ENCODE assay signal across 31 mouse cellular contexts in the genomic region with DNA sequence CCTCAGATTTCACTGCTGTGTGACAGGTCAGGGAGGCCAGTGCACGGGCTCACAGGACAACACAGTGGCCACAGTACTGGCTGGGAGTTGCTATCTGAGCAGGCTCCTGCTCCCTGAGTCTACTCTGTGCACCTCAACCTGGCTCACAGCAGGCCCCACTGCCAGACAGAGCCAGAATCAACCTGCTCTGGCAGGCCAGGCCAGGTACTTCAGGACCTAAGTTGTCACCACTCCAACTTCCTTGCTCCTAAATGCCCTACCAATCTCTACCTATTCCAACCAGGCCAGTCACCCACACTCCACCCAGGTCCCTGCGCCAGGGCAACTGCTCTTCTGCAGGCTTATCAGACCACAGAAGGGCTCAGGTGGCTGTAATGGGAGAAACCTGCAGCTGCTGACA. TPM values are rescaled to one million over a fixed set of nuclear protein-coding genes. Genes with fewer than 3 reads are reported as not detected.
DNase-seq lines count a peak whose midpoint lies in the region; ATAC-seq lines count a peak whose summit lies in the region.
"Had no signal": no experiment of that assay in that cellular context is flagged by ENCODE, and none has a peak within 500 bp of the region (broad histone marks: within the 10 kb centered on the region; RNA-seq: fewer than 3 reads in every experiment).

No protein-coding gene starts in this region.

- ATAC-seq in kidney, embryonic 15.5 days (replicated peaks; ENCODE audit: low FRiP score) = no peak
- no peak for ATAC-seq in frontal cortex, adult (ENCODE audit: low TSS enrichment)
- ATAC-seq: activated CD4-positive, CD25-positive, alpha-beta regulatory T cell, adult 4 months; forebrain, embryonic 15.5 days had no signal

- H3K36me3 ChIP-seq in kidney, embryonic 15.5 days = peaks cover 99% of the 10 kb centered on the region

- H3K9me3 ChIP-seq in kidney, embryonic 15.5 days (replicated peaks) = no peaks in the 10 kb centered on the region
- H3K9me3 ChIP-seq: embryonic facial prominence, embryonic 10.5 days; embryonic facial prominence, embryonic 13.5 days; forebrain, embryonic 12.5 days; forebrain, embryonic 15.5 days; heart, embryonic 10.5 days; heart, embryonic 13.5 days had no signal

- H3K9ac ChIP-seq in kidney, embryonic 15.5 days = no peak overlapping the region
- H3K9ac ChIP-seq: embryonic facial prominence, embryonic 13.5 days; forebrain, embryonic 12.5 days; forebrain, embryonic 15.5 days; heart, embryonic 13.5 days had no signal

- DNase-seq in kidney, adult 11 months = peak; percentile 71
- no peak for DNase-seq in kidney, postnatal 14 days
- peak; percentile 44 to 57 for DNase-seq in kidney, adult 8-10 months
- DNase-seq in lung, postnatal 25 days (ENCODE audit: low spot score) = peak; percentile 7
- DNase-seq in lung, postnatal 10 days = no peak
- DNase-seq in kidney, postnatal 10 days = peak; percentile 20
- DNase-seq: adrenal gland, adult 8-10 months; adrenal gland, postnatal 25 days; cerebellum, adult 11-12 months; cerebellum, adult 8-10 months; cerebellum, postnatal 10 days; cerebellum, postnatal 36 days; embryo, embryonic 11 days; gastrocnemius, postnatal 10 days; gastrocnemius, postnatal 36 days; heart, adult 2 months; heart, postnatal 14 days; heart, postnatal 4 days had no signal

- H3K4me1 ChIP-seq in kidney, embryonic 15.5 days = no peaks in the 10 kb centered on the region
- H3K4me1 ChIP-seq: embryonic facial prominence, embryonic 10.5 days; embryonic facial prominence, embryonic 13.5 days; forebrain, embryonic 12.5 days; forebrain, embryonic 15.5 days; heart, embryonic 10.5 days; heart, embryonic 13.5 days had no signal

- no peak overlapping the region for H3K27ac ChIP-seq in kidney, embryonic 15.5 days
- H3K27ac ChIP-seq: embryonic facial prominence, embryonic 10.5 days; embryonic facial prominence, embryonic 13.5 days; forebrain, embryonic 12.5 days; forebrain, embryonic 15.5 days; heart, adult 2 months; heart, embryonic 10.5 days; heart, embryonic 13.5 days had no signal

- 91% methylated on average over 2 of the region's 2 CpGs for WGBS in kidney, embryonic 15.5 days

- no peaks in the 10 kb centered on the region for H3K27me3 ChIP-seq in kidney, embryonic 15.5 days
- H3K27me3 ChIP-seq: embryonic facial prominence, embryonic 13.5 days; forebrain, embryonic 12.5 days; forebrain, embryonic 15.5 days; heart, embryonic 13.5 days had no signal

- H3K4me3 ChIP-seq in kidney, embryonic 15.5 days (replicated peaks) = no peak overlapping the region
- H3K4me3 ChIP-seq: embryonic facial prominence, embryonic 10.5 days; embryonic facial prominence, embryonic 13.5 days; erythroblast, embryonic 14.5 days; forebrain, embryonic 12.5 days; forebrain, embryonic 15.5 days; heart, adult 2 months; heart, embryonic 10.5 days; heart, embryonic 13.5 days had no signal

- H3K4me2 ChIP-seq in kidney, embryonic 15.5 days = no peak overlapping the region
- H3K4me2 ChIP-seq: embryonic facial prominence, embryonic 13.5 days; forebrain, embryonic 12.5 days; forebrain, embryonic 15.5 days; heart, embryonic 13.5 days had no signal

RNA-seq across cellular contexts. Expression of gene Nppa, which starts 9.1 kb away (rescaled TPM):
- 0.31 TPM in 1 of 2 replicates, not detected in the other for polyA plus RNA-seq in kidney, embryonic 15.5 days (2015; fragmentation: Nextera tagmentation; extraction: Ambion mirVana)
- polyA plus RNA-seq: activated CD4-positive, CD25-positive, alpha-beta regulatory T cell, adult 4 months; erythroblast, embryonic 14.5 days; hindbrain, embryonic 11.5 days had no signal

RNA-seq across cellular contexts. Expression of gene Nppb, which starts 24.1 kb away (rescaled TPM):
- polyA plus RNA-seq in kidney, embryonic 15.5 days (2015; fragmentation: Nextera tagmentation; extraction: Ambion mirVana) = not detected in 2 replicates
- polyA plus RNA-seq: activated CD4-positive, CD25-positive, alpha-beta regulatory T cell, adult 4 months; brain, embryonic 14.5 days; cortical plate, adult 2 months; erythroblast, embryonic 14.5 days; forebrain, embryonic 12.5 days; forebrain, embryonic 15.5 days had no signal

RNA-seq across cellular contexts. Expression of gene Clcn6, which starts 29.0 kb away (rescaled TPM):
- polyA plus RNA-seq in kidney, embryonic 15.5 days (2015; fragmentation: Nextera tagmentation; extraction: Ambion mirVana) = 6.4 and 6.6 TPM in 2 replicates

RNA-seq across cellular contexts. Expression of gene Mthfr, which starts 29.2 kb away (rescaled TPM):
- 23.6 and 24.1 TPM in 2 replicates for polyA plus RNA-seq in kidney, embryonic 15.5 days (2015; fragmentation: Nextera tagmentation; extraction: Ambion mirVana)

Comparison
In these comparisons a context has a peak if more than half of its experiments do, and no peak if none do; other contexts are left out.
1. DNase-seq: peak in kidney, adult 11 months (single experiment), kidney, adult 8-10 months (2 of 2), lung, postnatal 25 days (single experiment) and kidney, postnatal 10 days (single experiment); none in kidney, postnatal 14 days (single experiment) and lung, postnatal 10 days (single experiment).